Mouse (Mus musculus) brain, embryonic 18.5 days (tissue): ENCODE data around the gene Hist1h2bg.
A peak's percentile ranks its signal among the peaks of the same experiment; 100 is the strongest.

ENCODE experiments used
- DNase-seq: peaks from one replicate; pipeline ENCODE4 v3.0.0-alpha.2; 2012; ENCODE audit warnings: low read depth, low spot score

The Hist1h2bg gene

DNA sequence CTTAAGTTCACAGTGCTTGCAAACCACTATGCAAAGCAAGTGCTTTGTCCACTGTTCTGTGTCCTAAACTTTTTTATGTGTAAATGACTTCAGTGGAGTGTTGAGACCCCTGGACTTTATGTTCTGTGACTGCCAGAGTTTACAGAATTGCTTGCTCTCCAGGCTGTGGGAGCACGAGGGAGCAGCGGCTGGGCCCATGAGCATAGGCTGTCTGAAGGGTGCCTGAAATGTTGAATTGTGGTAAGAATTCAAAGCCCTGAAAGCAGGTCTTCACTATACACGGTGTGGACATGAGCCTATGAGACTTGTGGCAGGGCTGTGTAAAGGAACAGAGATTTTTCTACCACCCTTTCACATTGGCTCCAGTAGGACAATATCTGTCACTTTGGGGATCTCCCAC is 40.4 kb downstream of the Hist1h2bg start:
- no peak for DNase-seq

DNA sequence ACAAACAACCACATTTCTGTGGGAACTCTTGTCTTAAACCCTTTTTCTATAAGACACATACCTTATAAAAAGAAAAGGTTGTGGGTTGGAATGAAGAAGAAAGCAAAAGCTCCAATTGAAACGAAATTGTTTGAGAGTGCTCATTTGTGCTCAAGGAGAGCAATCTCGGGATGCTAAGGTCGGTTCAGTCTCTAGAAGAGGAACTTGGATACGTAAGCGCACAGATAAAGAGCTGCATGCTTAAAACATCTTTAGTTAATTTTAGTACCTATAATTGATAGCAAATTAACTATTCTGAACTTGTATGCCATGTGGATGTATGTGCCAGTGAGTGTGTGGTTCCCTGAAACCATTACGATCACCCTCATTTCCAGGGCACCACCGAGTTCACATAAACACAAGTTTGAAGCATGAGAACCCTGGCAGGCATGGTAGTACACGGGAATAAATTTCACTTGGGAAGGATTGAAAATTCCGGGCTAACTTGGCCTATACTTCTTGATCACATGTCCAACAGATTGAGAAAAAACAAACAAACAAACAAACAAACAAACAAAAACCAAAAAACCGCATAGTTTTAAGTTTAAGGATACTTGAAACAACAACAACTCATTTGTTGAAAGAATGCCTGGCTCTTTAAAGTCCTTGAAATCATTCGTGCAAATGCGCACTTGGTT is 49.0 kb downstream of the Hist1h2bg start:
- DNase-seq: no peak

DNA sequence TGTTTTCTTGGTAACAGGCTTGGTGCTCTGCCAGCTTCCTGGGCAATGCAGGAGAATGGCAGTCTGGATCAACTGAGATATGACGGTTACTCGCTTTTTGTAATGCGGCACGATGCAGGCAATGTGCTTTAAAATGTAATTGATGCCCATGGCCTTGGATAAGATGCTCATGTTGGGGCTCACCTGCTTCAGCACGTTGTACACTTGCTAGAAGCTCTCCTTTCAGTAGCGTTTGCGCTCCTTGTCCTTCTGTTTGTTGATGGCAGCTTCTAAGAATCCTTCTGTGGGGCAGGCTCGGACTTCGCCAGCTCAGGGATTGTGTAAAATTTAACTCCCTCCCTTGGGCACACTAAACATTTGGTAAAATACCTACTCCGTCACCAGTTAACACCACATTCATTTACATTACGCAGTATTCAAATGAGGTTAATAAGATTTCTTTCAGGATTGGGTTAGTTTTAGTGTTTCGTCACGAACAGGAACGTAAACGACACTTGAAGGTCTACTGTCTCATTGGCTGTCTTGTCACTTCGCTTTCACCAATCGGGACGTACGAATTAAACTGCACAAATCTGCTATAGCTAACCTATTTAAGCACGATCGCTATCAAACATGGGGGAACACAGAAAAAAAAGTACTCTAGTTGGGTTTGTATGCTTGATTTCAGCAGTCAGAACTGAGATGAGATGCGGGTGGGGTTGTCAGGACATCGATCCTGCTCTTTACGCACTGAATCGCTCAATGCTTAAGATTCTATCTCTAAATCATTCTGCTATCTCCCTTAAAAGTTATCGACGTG is 49.7 kb downstream of the Hist1h2bg start, which contains the start of gene Hist1h2be:
Gene Hist1h2be (minus strand): TSS at position 392 of the 799 bp plus-strand sequence.
- DNase-seq: peak; percentile 94
